7 mouse cellular contexts compared by ENCODE assay signal in genomic region chr3:138490034-138490337, GRCm38 (mm10). TPM values are rescaled to one million over a fixed set of nuclear protein-coding genes. Genes with fewer than 3 reads are reported as not detected.
DNase-seq lines count a peak whose midpoint lies in the region; ATAC-seq lines count a peak whose summit lies in the region.

No protein-coding gene starts in this region.

- peaks cover 51% of the 10 kb centered on the region for H3K4me1 ChIP-seq in megakaryocyte, embryonic 14.5 days
- H3K4me1 ChIP-seq in forebrain, embryonic 12.5 days = peaks cover 11% of the 10 kb centered on the region
- H3K4me1 ChIP-seq in limb, embryonic 10.5 days = peaks cover 9% of the 10 kb centered on the region
- H3K4me1 ChIP-seq in neural tube, embryonic 15.5 days = peaks cover 15% of the 10 kb centered on the region

- peak overlapping the region; percentile 100 for H3K4me3 ChIP-seq in megakaryocyte, embryonic 14.5 days (replicated peaks)
- peak overlapping the region; percentile 92 for H3K4me3 ChIP-seq in forebrain, embryonic 12.5 days (replicated peaks)
- peak overlapping the region; percentile 92 for H3K4me3 ChIP-seq in limb, embryonic 10.5 days
- peak overlapping the region; percentile 85 for H3K4me3 ChIP-seq in neural tube, embryonic 15.5 days (replicated peaks)

- no peak overlapping the region for H3K27ac ChIP-seq in forebrain, embryonic 12.5 days
- H3K27ac ChIP-seq in limb, embryonic 10.5 days = peak overlapping the region; percentile 94
- no peak overlapping the region; the same call in 1 of the 2 replicates for H3K27ac ChIP-seq in neural tube, embryonic 15.5 days (replicated peaks)

- DNase-seq in limb, embryonic 10.5 days (ENCODE audit: low spot score) = no peak
- DNase-seq in gastrocnemius, adult 8-10 months (ENCODE audit: low spot score in 2 of 2) = no peak
- DNase-seq in kidney, postnatal 36 days = no peak

- WGBS in forebrain, embryonic 12.5 days = 26% methylated on average over 6 of the region's 6 CpGs
- 32% methylated on average over 6 of the region's 6 CpGs for whole genome bisulfite sequencing in limb, embryonic 10.5 days
- WGBS in neural tube, embryonic 15.5 days = 29% methylated on average over 6 of the region's 6 CpGs

- H3K9ac ChIP-seq in forebrain, embryonic 12.5 days = peak overlapping the region; percentile 49
- peak overlapping the region; percentile 59 for H3K9ac ChIP-seq in neural tube, embryonic 15.5 days (replicated peaks)

- ATAC-seq in megakaryocyte, adult 5-6 weeks (ENCODE audit: poor library complexity, severe bottlenecking) = no peak
- peak; percentile 15; the same call in 1 of the 2 replicates for ATAC-seq in forebrain, embryonic 12.5 days (ENCODE audit: low FRiP score)
- ATAC-seq in neural tube, embryonic 15.5 days (ENCODE audit: low FRiP score) = peak; percentile 36; the same call in 1 of the 2 replicates

- H3K9me3 ChIP-seq in megakaryocyte, embryonic 14.5 days = peaks cover 4% of the 10 kb centered on the region; the same call in 1 of the 2 replicates
- H3K9me3 ChIP-seq in forebrain, embryonic 12.5 days = no peaks in the 10 kb centered on the region
- H3K9me3 ChIP-seq in limb, embryonic 10.5 days (replicated peaks) = no peaks in the 10 kb centered on the region
- no peaks in the 10 kb centered on the region for H3K9me3 ChIP-seq in neural tube, embryonic 15.5 days (replicated peaks)

- no peaks in the 10 kb centered on the region for H3K27me3 ChIP-seq in megakaryocyte, embryonic 14.5 days (replicated peaks)
- no peaks in the 10 kb centered on the region for H3K27me3 ChIP-seq in forebrain, embryonic 12.5 days
- H3K27me3 ChIP-seq in limb, embryonic 10.5 days (ENCODE audit: low read depth, poor library complexity, severe bottlenecking) = no peaks in the 10 kb centered on the region
- H3K27me3 ChIP-seq in neural tube, embryonic 15.5 days (replicated peaks) = no peaks in the 10 kb centered on the region

- peak overlapping the region; percentile 68 for H3K4me2 ChIP-seq in forebrain, embryonic 12.5 days
- H3K4me2 ChIP-seq in neural tube, embryonic 15.5 days = peak overlapping the region; percentile 67

- H3K36me3 ChIP-seq in megakaryocyte, embryonic 14.5 days (replicated peaks; ENCODE audit: low read length) = peaks cover 19% of the 10 kb centered on the region
- H3K36me3 ChIP-seq in forebrain, embryonic 12.5 days (replicated peaks) = peaks cover 10% of the 10 kb centered on the region
- peaks cover 23% of the 10 kb centered on the region for H3K36me3 ChIP-seq in limb, embryonic 10.5 days
- H3K36me3 ChIP-seq in neural tube, embryonic 15.5 days = peaks cover 4% of the 10 kb centered on the region

RNA-seq across cellular contexts. Expression of gene Metap1, which starts 0.7 kb away (rescaled TPM):
- polyA plus RNA-seq in megakaryocyte, embryonic 14.5 days (2012; ENCODE audit: insufficient read depth, low replicate concordance) = 10.2 and 16.6 TPM in 2 replicates
- total RNA-seq in megakaryocyte, adult 5-6 weeks (2015) = 20.9 and 24.0 TPM in 2 replicates
- 28.5 and 36.9 TPM in 2 replicates for total RNA-seq in megakaryocyte, adult 5-6 weeks (2017)
- 43.8 and 47.0 TPM in 2 replicates for polyA plus RNA-seq in forebrain, embryonic 12.5 days (2016; fragmentation: Nextera tagmentation; extraction: Ambion mirVana)
- 49.7 and 51.1 TPM in 2 replicates for polyA plus RNA-seq in limb, embryonic 10.5 days (2016; fragmentation: Nextera tagmentation; extraction: Ambion mirVana)
- polyA plus RNA-seq in neural tube, embryonic 15.5 days (2015; fragmentation: Nextera tagmentation; extraction: Ambion mirVana) = 47.0 and 47.5 TPM in 2 replicates
- 10 to 100 TPM; 51.4 to 54.0 (median 53.7) TPM for total RNA-seq in gastrocnemius, adult 8-10 months (2022)

RNA-seq across cellular contexts. Expression of gene Eif4e, which starts 36.0 kb away (rescaled TPM):
- polyA plus RNA-seq in megakaryocyte, embryonic 14.5 days (2012; ENCODE audit: insufficient read depth, low replicate concordance) = 8.6 TPM in 1 of 2 replicates, not detected in the other
- 179 and 204 TPM in 2 replicates for total RNA-seq in megakaryocyte, adult 5-6 weeks (2015)
- total RNA-seq in megakaryocyte, adult 5-6 weeks (2017) = 106 and 108 TPM in 2 replicates
- 353 and 402 TPM in 2 replicates for polyA plus RNA-seq in forebrain, embryonic 12.5 days (2016; fragmentation: Nextera tagmentation; extraction: Ambion mirVana)
- polyA plus RNA-seq in limb, embryonic 10.5 days (2016; fragmentation: Nextera tagmentation; extraction: Ambion mirVana) = 540 and 565 TPM in 2 replicates
- 320 and 328 TPM in 2 replicates for polyA plus RNA-seq in neural tube, embryonic 15.5 days (2015; fragmentation: Nextera tagmentation; extraction: Ambion mirVana)
- 100 to 1,000 TPM; 109 to 133 (median 125) TPM for total RNA-seq in gastrocnemius, adult 8-10 months (2022)

RNA-seq across cellular contexts. Expression of gene Adh5, which starts 47.1 kb away (rescaled TPM):
- polyA plus RNA-seq in megakaryocyte, embryonic 14.5 days (2012; ENCODE audit: insufficient read depth, low replicate concordance) = 2.5 and 12.6 TPM in 2 replicates
- 67.0 and 85.0 TPM in 2 replicates for total RNA-seq in megakaryocyte, adult 5-6 weeks (2015)
- total RNA-seq in megakaryocyte, adult 5-6 weeks (2017) = 67.1 and 71.1 TPM in 2 replicates
- 248 and 263 TPM in 2 replicates for polyA plus RNA-seq in forebrain, embryonic 12.5 days (2016; fragmentation: Nextera tagmentation; extraction: Ambion mirVana)
- polyA plus RNA-seq in limb, embryonic 10.5 days (2016; fragmentation: Nextera tagmentation; extraction: Ambion mirVana) = 256 and 282 TPM in 2 replicates
- polyA plus RNA-seq in neural tube, embryonic 15.5 days (2015; fragmentation: Nextera tagmentation; extraction: Ambion mirVana) = 179 and 188 TPM in 2 replicates
- 10 to 100 TPM; 61.0 to 64.1 (median 61.7) TPM for total RNA-seq in gastrocnemius, adult 8-10 months (2022)

Comparison
In these comparisons a context has a peak if more than half of its experiments do, and no peak if none do; other contexts are left out.
1. RNA of gene Eif4e, which starts 36.0 kb away (polyA plus RNA-seq): 540 to 565 TPM in limb, embryonic 10.5 days, 353 to 402 TPM in forebrain, embryonic 12.5 days and 320 to 328 TPM in neural tube, embryonic 15.5 days; 8.6 TPM in megakaryocyte, embryonic 14.5 days; every median in the first group is over 10 times any median in the second.
2. RNA of gene Adh5, which starts 47.1 kb away (polyA plus RNA-seq): 248 to 263 TPM in forebrain, embryonic 12.5 days, 256 to 282 TPM in limb, embryonic 10.5 days and 179 to 188 TPM in neural tube, embryonic 15.5 days; 2.5 to 12.6 TPM in megakaryocyte, embryonic 14.5 days; every median in the first group is over 10 times any median in the second.
3. Peak in every context shown above with its lines, with median percentiles within 50 percentile points of each other: H3K4me3 ChIP-seq.